Mouse (Mus musculus): ENCODE measurements around the gene Dock9.
A peak's percentile ranks its signal among the peaks of the same experiment; 100 is the strongest.

The Dock9 gene

GRCm38 (mm10) chr14:121797457-121798410 is at the start of gene Dock9:
TSS of gene Dock9 (minus strand) at chr14:121797837.
- peak; percentile 92 for DNase-seq (ENCODE audit: low spot score)

- DNase-seq (ENCODE audit: low spot score): no peak
Observed at GRCm38 (mm10) chr14:121844486-121844885, 46.8 kb upstream of the Dock9 start.

GRCm38 (mm10) chr14:121840217-121840616 is 42.6 kb upstream of the Dock9 start:
- DNase-seq (ENCODE audit: low spot score): no peak

GRCm38 (mm10) chr14:121838161-121838560 is 40.5 kb upstream of the Dock9 start:
- no peak for DNase-seq (ENCODE audit: low spot score)

- DNase-seq (ENCODE audit: low spot score): no peak
Observed at GRCm38 (mm10) chr14:121833001-121833520, 35.4 kb upstream of the Dock9 start.

GRCm38 (mm10) chr14:121829816-121830442 is 32.3 kb upstream of the Dock9 start:
- DNase-seq (ENCODE audit: low spot score): no peak

- DNase-seq (ENCODE audit: low spot score): no peak
Observed at GRCm38 (mm10) chr14:121827091-121827490, 29.5 kb upstream of the Dock9 start.

- peak; percentile 28 for DNase-seq (ENCODE audit: low spot score)
Observed at GRCm38 (mm10) chr14:121825521-121826445, 28.1 kb upstream of the Dock9 start.

- peak; percentile 77 for DNase-seq (ENCODE audit: low spot score)
Observed at GRCm38 (mm10) chr14:121824322-121825103, 26.9 kb upstream of the Dock9 start.

- DNase-seq (ENCODE audit: low spot score): no peak
Observed at GRCm38 (mm10) chr14:121822997-121823396, 25.4 kb upstream of the Dock9 start.

GRCm38 (mm10) chr14:121822506-121822905 is 24.9 kb upstream of the Dock9 start:
- DNase-seq (ENCODE audit: low spot score): no peak

GRCm38 (mm10) chr14:121806791-121807190 is 9.2 kb upstream of the Dock9 start:
- peak; percentile 22 for DNase-seq (ENCODE audit: low spot score)

- DNase-seq (ENCODE audit: low spot score): no peak
Observed at GRCm38 (mm10) chr14:121806316-121806715, 8.7 kb upstream of the Dock9 start.

- no peak for DNase-seq (ENCODE audit: low spot score)
Observed at GRCm38 (mm10) chr14:121804461-121804860, 6.8 kb upstream of the Dock9 start.

- peak; percentile 54 for DNase-seq (ENCODE audit: low spot score)
Observed at GRCm38 (mm10) chr14:121800962-121801361, 3.3 kb upstream of the Dock9 start.

- peak; percentile 34 for DNase-seq (ENCODE audit: low spot score)
Observed at GRCm38 (mm10) chr14:121799112-121799511, 1.5 kb upstream of the Dock9 start.

GRCm38 (mm10) chr14:121798411-121798799 is 768 bp upstream of the Dock9 start:
- DNase-seq (ENCODE audit: low spot score): peak; percentile 95

GRCm38 (mm10) chr14:121796571-121797456 is 823 bp downstream of the Dock9 start:
- DNase-seq (ENCODE audit: low spot score): no peak

GRCm38 (mm10) chr14:121795536-121795935 is 2.1 kb downstream of the Dock9 start:
- no peak for DNase-seq (ENCODE audit: low spot score)

- no peak for DNase-seq (ENCODE audit: low spot score)
Observed at GRCm38 (mm10) chr14:121793639-121794038, 4.0 kb downstream of the Dock9 start.
